Mouse (Mus musculus) lung, postnatal 0 days (tissue): ENCODE results near the gene Psma1.

Experiments used
- CTCF ChIP-seq: IDR thresholded peaks from 2 replicates; pipeline ENCODE4 v1.5.1; 2016; ENCODE audit warnings: antibody characterized with exemption, mild to moderate bottlenecking
- EP300 ChIP-seq: IDR thresholded peaks from 2 replicates; pipeline ENCODE4 v1.6.1; 2016; ENCODE audit warnings: antibody characterized with exemption, mild to moderate bottlenecking, control low read depth

GRCm38 (mm10) chr7:114216908-114217307 is 59.0 kb downstream of the Psma1 start:
- no peak for TF ChIP-seq CTCF
- TF ChIP-seq EP300 = no peak
